11 mouse cellular contexts compared by ENCODE assay signal in genomic region chr4:152833411-152834310, GRCm38 (mm10).
DNase-seq lines count a peak whose midpoint lies in the region; ATAC-seq and TF ChIP-seq lines count a peak whose summit lies in the region.
"Had no signal": no experiment of that assay in that cellular context is flagged by ENCODE, and none has a peak within 500 bp of the region (broad histone marks: within the 10 kb centered on the region; RNA-seq: fewer than 3 reads in every experiment).

No protein-coding gene starts in this region.

- H3K4me3 ChIP-seq in embryonic facial prominence, embryonic 14.5 days (ENCODE audit: low read depth, low read length): no peak overlapping the region
- H3K4me3 ChIP-seq in midbrain, embryonic 11.5 days (ENCODE audit: low read depth, low read length): no peak overlapping the region
- H3K4me3 ChIP-seq in heart, embryonic 12.5 days: no peak overlapping the region
- H3K4me3 ChIP-seq in heart, adult 2 months: no peak overlapping the region

- ATAC-seq in embryonic facial prominence, embryonic 14.5 days (ENCODE audit: low read depth): 0 out of 2 replicates have a peak, but pooled peaks have one; percentile 15
- ATAC-seq in midbrain, embryonic 11.5 days (ENCODE audit: low FRiP score): peak; percentile 75
- ATAC-seq in heart, embryonic 12.5 days (ENCODE audit: insufficient number of reproducible peaks, low FRiP score): no peak

- intact Hi-C loops in heart, adult 2 months (cut with DNase I): no loop called here

- 55% methylated on average over 22 of the region's 23 CpGs for WGBS in embryonic facial prominence, embryonic 14.5 days
- WGBS in midbrain, embryonic 11.5 days: 18% methylated on average over 23 of the region's 23 CpGs
- WGBS in heart, embryonic 12.5 days: 65% methylated on average over 23 of the region's 23 CpGs
- 67% methylated on average over 23 of the region's 23 CpGs for WGBS in heart, adult 2 months

- H3K9me3 ChIP-seq in embryonic facial prominence, embryonic 14.5 days (ENCODE audit: control insufficient read depth, low read length): no peaks in the 10 kb centered on the region
- peaks cover 7% of the 10 kb centered on the region; the same call in 1 of the 2 replicates for H3K9me3 ChIP-seq in midbrain, embryonic 11.5 days (ENCODE audit: control insufficient read depth, low read length)
- peaks cover 24% of the 10 kb centered on the region for H3K9me3 ChIP-seq in heart, embryonic 12.5 days (replicated peaks)

- no peaks in the 10 kb centered on the region for H3K27me3 ChIP-seq in embryonic facial prominence, embryonic 14.5 days (replicated peaks; ENCODE audit: control insufficient read depth, insufficient read depth, low read length)
- peaks cover 5% of the 10 kb centered on the region for H3K27me3 ChIP-seq in midbrain, embryonic 11.5 days (ENCODE audit: control insufficient read depth, insufficient read depth, low read length)
- no peaks in the 10 kb centered on the region for H3K27me3 ChIP-seq in heart, embryonic 12.5 days (replicated peaks)
- H3K27me3 ChIP-seq in heart, adult 2 months (ENCODE audit: control insufficient read depth, insufficient read depth, low read length): no peaks in the 10 kb centered on the region

- no peaks in the 10 kb centered on the region for H3K36me3 ChIP-seq in embryonic facial prominence, embryonic 14.5 days (ENCODE audit: control insufficient read depth, insufficient read depth, low read length)
- no peaks in the 10 kb centered on the region for H3K36me3 ChIP-seq in midbrain, embryonic 11.5 days (ENCODE audit: control insufficient read depth, insufficient read depth, low read length)
- no peaks in the 10 kb centered on the region for H3K36me3 ChIP-seq in heart, embryonic 12.5 days
- H3K36me3 ChIP-seq in heart, adult 2 months (ENCODE audit: control insufficient read depth, insufficient read depth, low read length): no peaks in the 10 kb centered on the region

- H3K9ac ChIP-seq in embryonic facial prominence, embryonic 14.5 days (ENCODE audit: low read depth, low read length): no peak overlapping the region
- H3K9ac ChIP-seq in midbrain, embryonic 11.5 days (ENCODE audit: low read length): peak overlapping the region; percentile 44; the same call in 1 of the 2 replicates
- no peak overlapping the region for H3K9ac ChIP-seq in heart, embryonic 12.5 days
- no peak overlapping the region for H3K9ac ChIP-seq in heart, adult 2 months (ENCODE audit: low read depth, low read length)

- TF ChIP-seq CTCF in heart, adult 2 months (IDR thresholded peaks at IDR 0.05): no peak

- H3K4me2 ChIP-seq in embryonic facial prominence, embryonic 14.5 days (ENCODE audit: low read depth, low read length): no peak overlapping the region
- peak overlapping the region; percentile 3; the same call in 1 of the 2 replicates for H3K4me2 ChIP-seq in midbrain, embryonic 11.5 days
- H3K4me2 ChIP-seq in heart, embryonic 12.5 days: no peak overlapping the region

- no peak for TF ChIP-seq POLR2A in heart, adult 2 months (IDR thresholded peaks at IDR 0.05; ENCODE audit: insufficient read depth, low read depth, low read length)

- TF ChIP-seq EP300 in heart, adult 2 months (IDR thresholded peaks at IDR 0.05; ENCODE audit: insufficient read depth, low read depth, low read length): no peak

- H3K27ac ChIP-seq in embryonic facial prominence, embryonic 14.5 days (replicated peaks; ENCODE audit: low read depth, low read length): no peak overlapping the region
- H3K27ac ChIP-seq in midbrain, embryonic 11.5 days (ENCODE audit: low read depth, low read length): no peak overlapping the region; the same call in 1 of the 2 replicates
- H3K27ac ChIP-seq in heart, embryonic 12.5 days (ENCODE audit: poor library complexity, severe bottlenecking): no peak overlapping the region
- no peak overlapping the region for H3K27ac ChIP-seq in heart, adult 2 months

- H3K4me1 ChIP-seq in embryonic facial prominence, embryonic 14.5 days (ENCODE audit: control insufficient read depth, insufficient read depth, low read length): no peaks in the 10 kb centered on the region
- H3K4me1 ChIP-seq in midbrain, embryonic 11.5 days (ENCODE audit: control insufficient read depth, insufficient read depth, low read length): peaks cover 29% of the 10 kb centered on the region
- no peaks in the 10 kb centered on the region for H3K4me1 ChIP-seq in heart, embryonic 12.5 days (replicated peaks)
- no peaks in the 10 kb centered on the region for H3K4me1 ChIP-seq in heart, adult 2 months (ENCODE audit: control insufficient read depth, insufficient read depth, low read length)

- peak; percentile 4 to 8 for DNase-seq in adrenal gland, postnatal 36 days
- no peak for DNase-seq in adrenal gland, adult 18-20 months (ENCODE audit: low spot score in 2 of 2)
- peak; percentile 13 for DNase-seq in R1 (ENCODE audit: low read depth, low spot score)
- no peak for DNase-seq in embryonic facial prominence, embryonic 14.5 days (ENCODE audit: low spot score)
- DNase-seq in midbrain, embryonic 11.5 days (ENCODE audit: low spot score, missing footprints): peak; percentile 95
- no peak for DNase-seq in thymus, postnatal 4 days
- no peak for DNase-seq in heart, adult 2 months
- DNase-seq: heart, postnatal 14 days; lung, adult 18-20 months; thymus, adult 2 months had no signal

- no peaks in the 10 kb centered on the region for H3K79me2 ChIP-seq in heart, adult 2 months (replicated peaks; ENCODE audit: control insufficient read depth, insufficient read depth, low read length)

Comparison
In these comparisons a context has a peak if more than half of its experiments do, and no peak if none do; other contexts are left out.
1. DNase-seq: peak in adrenal gland, postnatal 36 days (2 of 2), R1 (single experiment) and midbrain, embryonic 11.5 days (single experiment); none in adrenal gland, adult 18-20 months (0 of 2), embryonic facial prominence, embryonic 14.5 days (single experiment), thymus, postnatal 4 days (single experiment) and heart, adult 2 months (0 of 2).